Mouse (Mus musculus): ENCODE data around the gene Plekhh1. TPM values are rescaled to one million over a fixed set of nuclear protein-coding genes. Genes with fewer than 3 reads are reported as not detected.
A peak's percentile ranks its signal among the peaks of the same experiment; 100 is the strongest.

Plekhh1 gene
- polyA plus RNA-seq, 1 experiment, result 2.7 TPM

- H3K27me3 ChIP-seq (ENCODE audit: control insufficient read depth, insufficient read depth, low read length), result no peaks in the 10 kb centered on the region
- no peak overlapping the region for H3K27ac ChIP-seq (ENCODE audit: control insufficient read depth, insufficient read depth, low read depth, low read length)
- no peak overlapping the region for H3K4me3 ChIP-seq (ENCODE audit: control insufficient read depth, low read depth, low read length)
- no peak for TF ChIP-seq CTCF (IDR thresholded peaks at IDR 0.05; ENCODE audit: control insufficient read depth, insufficient read depth, insufficient replicate concordance, low read depth, low read length)
- TF ChIP-seq POLR2A (IDR thresholded peaks at IDR 0.05; ENCODE audit: control insufficient read depth, low read depth, low read length), result no peak
- no peaks in the 10 kb centered on the region for H3K4me1 ChIP-seq (ENCODE audit: control insufficient read depth, insufficient read depth, low read length)
- no peaks in the 10 kb centered on the region for H3K36me3 ChIP-seq (ENCODE audit: control insufficient read depth, insufficient read depth, low read length)
Measured at GRCm38 (mm10) chr12:79070736-79071333, 41.9 kb downstream of the Plekhh1 start.

- no peaks in the 10 kb centered on the region for H3K4me1 ChIP-seq (ENCODE audit: control insufficient read depth, insufficient read depth, low read length)
- H3K27ac ChIP-seq (ENCODE audit: control insufficient read depth, insufficient read depth, low read depth, low read length), result no peak overlapping the region
- H3K4me3 ChIP-seq (ENCODE audit: control insufficient read depth, low read depth, low read length), result no peak overlapping the region
- H3K27me3 ChIP-seq (ENCODE audit: control insufficient read depth, insufficient read depth, low read length), result no peaks in the 10 kb centered on the region
- TF ChIP-seq CTCF (IDR thresholded peaks at IDR 0.05; ENCODE audit: control insufficient read depth, insufficient read depth, insufficient replicate concordance, low read depth, low read length), result no peak
- no peak for TF ChIP-seq POLR2A (IDR thresholded peaks at IDR 0.05; ENCODE audit: control insufficient read depth, low read depth, low read length)
- H3K36me3 ChIP-seq (ENCODE audit: control insufficient read depth, insufficient read depth, low read length), result no peaks in the 10 kb centered on the region
Measured at GRCm38 (mm10) chr12:79072576-79072975, 43.6 kb downstream of the Plekhh1 start.

DNA sequence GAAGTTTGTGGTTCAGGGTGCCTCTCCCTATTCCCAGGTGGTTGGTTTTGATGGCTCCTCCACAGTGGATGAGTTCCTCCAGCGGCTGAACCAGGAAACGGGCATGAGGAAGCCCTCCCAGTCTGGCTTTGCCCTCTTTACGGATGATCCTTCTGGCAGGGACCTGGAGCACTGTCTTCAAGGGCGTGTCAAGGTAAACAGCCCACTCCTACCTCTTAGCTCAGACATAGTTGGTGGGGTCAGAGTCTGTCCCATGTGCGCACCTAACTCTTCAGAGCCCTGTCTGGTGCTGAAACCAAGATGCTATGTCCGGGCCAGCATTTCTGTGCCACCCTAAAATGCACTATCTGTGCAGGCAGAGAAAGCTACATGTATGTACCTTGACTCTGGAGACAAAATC is 44.4 kb downstream of the Plekhh1 start:
- H3K36me3 ChIP-seq (ENCODE audit: control insufficient read depth, insufficient read depth, low read length), result no peaks in the 10 kb centered on the region
- TF ChIP-seq POLR2A (IDR thresholded peaks at IDR 0.05; ENCODE audit: control insufficient read depth, low read depth, low read length) (no peak), CTCF (IDR thresholded peaks at IDR 0.05; ENCODE audit: control insufficient read depth, insufficient read depth, insufficient replicate concordance, low read depth, low read length) (no peak)

GRCm38 (mm10) chr12:79089182-79089812 is 60.3 kb downstream of the Plekhh1 start, which contains the start of gene Pigh:
TSS of gene Pigh (minus strand) at chr12:79089651.
- no peaks in the 10 kb centered on the region for H3K36me3 ChIP-seq (ENCODE audit: control insufficient read depth, insufficient read depth, low read length)
- no peaks in the 10 kb centered on the region; the same call in 1 of the 2 replicates for H3K4me1 ChIP-seq (ENCODE audit: control insufficient read depth, insufficient read depth, low read length)
- H3K4me3 ChIP-seq (ENCODE audit: control insufficient read depth, low read depth, low read length), result peak within 1 kb of the TSS; percentile 95
- no peak within 1 kb of the TSS for H3K27ac ChIP-seq (ENCODE audit: control insufficient read depth, insufficient read depth, low read depth, low read length)
- TF ChIP-seq CTCF (IDR thresholded peaks at IDR 0.05; ENCODE audit: control insufficient read depth, insufficient read depth, insufficient replicate concordance, low read depth, low read length) (no peak), POLR2A (IDR thresholded peaks at IDR 0.05; ENCODE audit: control insufficient read depth, low read depth, low read length) (no peak; the same call in 1 of the 2 replicates)
- no peaks in the 10 kb centered on the region for H3K27me3 ChIP-seq (ENCODE audit: control insufficient read depth, insufficient read depth, low read length)

More for the DNA sequence above, 44.4 kb downstream of the Plekhh1 start:
- no peaks in the 10 kb centered on the region for H3K4me1 ChIP-seq (ENCODE audit: control insufficient read depth, insufficient read depth, low read length)
- H3K4me3 ChIP-seq (ENCODE audit: control insufficient read depth, low read depth, low read length), result no peak overlapping the region
- H3K27ac ChIP-seq (ENCODE audit: control insufficient read depth, insufficient read depth, low read depth, low read length), result no peak overlapping the region
- H3K27me3 ChIP-seq (ENCODE audit: control insufficient read depth, insufficient read depth, low read length), result no peaks in the 10 kb centered on the region

DNA sequence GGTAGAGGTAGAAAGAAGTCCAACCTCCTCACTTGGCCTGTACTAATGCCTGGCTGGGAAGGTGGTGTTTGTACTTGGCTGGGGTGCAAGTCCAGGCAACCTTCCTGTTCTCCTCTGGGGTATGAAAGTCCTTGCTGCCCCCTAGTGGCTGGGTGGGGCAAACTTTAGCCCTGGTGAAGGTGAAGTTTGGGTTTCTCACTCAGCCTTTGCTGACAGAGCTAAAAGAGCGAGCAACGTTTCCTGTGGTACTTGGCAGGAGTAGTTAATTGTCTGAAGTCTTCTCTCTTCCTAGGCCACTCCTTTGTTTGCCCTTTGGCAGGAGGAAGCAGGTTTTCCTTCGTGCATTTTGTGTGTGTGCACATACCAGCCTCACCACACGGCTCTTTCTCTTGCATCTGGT is 63.6 kb downstream of the Plekhh1 start:
- H3K4me1 ChIP-seq (ENCODE audit: control insufficient read depth, insufficient read depth, low read length), result no peaks in the 10 kb centered on the region; the same call in 1 of the 2 replicates
- no peak overlapping the region for H3K4me3 ChIP-seq (ENCODE audit: control insufficient read depth, low read depth, low read length)
- H3K27me3 ChIP-seq (ENCODE audit: control insufficient read depth, insufficient read depth, low read length), result no peaks in the 10 kb centered on the region
- TF ChIP-seq CTCF (IDR thresholded peaks at IDR 0.05; ENCODE audit: control insufficient read depth, insufficient read depth, insufficient replicate concordance, low read depth, low read length) (peak; percentile 64; the same call in 1 of the 2 replicates), POLR2A (IDR thresholded peaks at IDR 0.05; ENCODE audit: control insufficient read depth, low read depth, low read length) (no peak)
- H3K36me3 ChIP-seq (ENCODE audit: control insufficient read depth, insufficient read depth, low read length), result no peaks in the 10 kb centered on the region
- H3K27ac ChIP-seq (ENCODE audit: control insufficient read depth, insufficient read depth, low read depth, low read length), result no peak overlapping the region

- Histone ChIP-seq H3K4me1 (ENCODE audit: control insufficient read depth, insufficient read depth, low read length) (no peaks in the 10 kb centered on the region), H3K27me3 (ENCODE audit: control insufficient read depth, insufficient read depth, low read length) (no peaks in the 10 kb centered on the region), H3K27ac (ENCODE audit: control insufficient read depth, insufficient read depth, low read depth, low read length) (no peak overlapping the region), H3K36me3 (ENCODE audit: control insufficient read depth, insufficient read depth, low read length) (no peaks in the 10 kb centered on the region), H3K4me3 (ENCODE audit: control insufficient read depth, low read depth, low read length) (no peak overlapping the region)
- TF ChIP-seq POLR2A (IDR thresholded peaks at IDR 0.05; ENCODE audit: control insufficient read depth, low read depth, low read length) (no peak), CTCF (IDR thresholded peaks at IDR 0.05; ENCODE audit: control insufficient read depth, insufficient read depth, insufficient replicate concordance, low read depth, low read length) (no peak)
Measured at GRCm38 (mm10) chr12:79097106-79097752, 68.3 kb downstream of the Plekhh1 start.

DNA sequence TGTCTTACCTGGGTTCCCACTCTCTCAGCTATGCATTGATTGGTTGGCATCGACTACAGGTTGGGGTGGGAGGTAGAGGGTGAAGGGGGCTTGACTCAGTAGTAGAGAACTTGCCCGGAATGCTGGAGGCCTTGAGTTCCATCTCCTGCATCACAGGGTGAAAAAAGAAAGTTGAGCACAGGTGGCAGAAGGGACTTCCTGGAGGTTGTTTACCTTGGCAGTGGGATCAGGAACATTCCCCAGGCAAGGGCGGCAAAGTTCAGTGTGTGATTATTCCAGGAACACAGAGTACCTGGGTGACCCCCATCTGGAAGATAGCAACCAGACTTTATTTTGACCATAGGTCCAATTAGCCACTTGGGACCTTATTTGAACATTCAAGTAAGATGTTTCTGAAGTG is 74.8 kb downstream of the Plekhh1 start:
- Histone ChIP-seq H3K27me3 (ENCODE audit: control insufficient read depth, insufficient read depth, low read length) (no peaks in the 10 kb centered on the region), H3K4me3 (ENCODE audit: control insufficient read depth, low read depth, low read length) (no peak overlapping the region), H3K4me1 (ENCODE audit: control insufficient read depth, insufficient read depth, low read length) (no peaks in the 10 kb centered on the region; the same call in 1 of the 2 replicates), H3K36me3 (ENCODE audit: control insufficient read depth, insufficient read depth, low read length) (no peaks in the 10 kb centered on the region), H3K27ac (ENCODE audit: control insufficient read depth, insufficient read depth, low read depth, low read length) (no peak overlapping the region)
- TF ChIP-seq CTCF (IDR thresholded peaks at IDR 0.05; ENCODE audit: control insufficient read depth, insufficient read depth, insufficient replicate concordance, low read depth, low read length) (no peak), POLR2A (IDR thresholded peaks at IDR 0.05; ENCODE audit: control insufficient read depth, low read depth, low read length) (no peak)
